Mouse (Mus musculus): ENCODE data around the gene Ccdc24. TPM values are rescaled to one million over a fixed set of nuclear protein-coding genes. Genes with fewer than 3 reads are reported as not detected.
A peak's percentile ranks its signal among the peaks of the same experiment; 100 is the strongest.

Gene Ccdc24
- 1.7 and 2.0 TPM in 2 replicates for polyA plus RNA-seq (2016; fragmentation: Nextera tagmentation; extraction: Ambion mirVana)

DNA sequence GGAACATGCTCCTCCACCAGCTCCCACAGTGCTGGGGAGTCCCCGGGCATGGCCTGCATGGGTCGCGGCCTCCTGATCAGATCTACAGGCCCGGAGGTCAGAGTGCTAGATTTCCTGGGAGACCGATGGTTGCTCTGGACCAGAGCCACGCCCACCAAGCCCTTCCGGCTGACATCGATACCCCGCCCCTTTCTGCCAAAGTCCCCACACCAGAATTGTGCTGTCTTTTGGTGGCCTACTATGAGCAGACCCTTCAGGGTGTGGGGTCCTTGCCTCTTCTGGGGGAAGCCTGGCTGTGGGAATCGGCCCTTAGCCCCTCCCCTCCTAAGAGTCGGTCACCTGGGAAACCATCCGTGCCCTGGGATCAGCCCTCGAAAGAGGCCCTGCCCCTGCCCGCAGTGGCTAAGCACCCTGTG lies at the start of gene Ccdc24:
TSS of gene Ccdc24 (minus strand) at position 87 of the 416 bp plus-strand sequence.
- H3K9ac ChIP-seq, result peak within 1 kb of the TSS; percentile 51
- no peaks in the 10 kb centered on the region for H3K9me3 ChIP-seq (replicated peaks)
- H3K36me3 ChIP-seq, result peaks cover 41% of the 10 kb centered on the region
- peak within 1 kb of the TSS; percentile 64 for H3K27ac ChIP-seq
- ATAC-seq, result peak; percentile 46
- peak within 1 kb of the TSS; percentile 75 for H3K4me2 ChIP-seq
- peaks cover 62% of the 10 kb centered on the region for H3K4me1 ChIP-seq
- H3K27me3 ChIP-seq (replicated peaks), result peaks cover 6% of the 10 kb centered on the region; the same call in 1 of the 2 replicates
- 20% methylated on average over 14 of the region's 14 CpGs for WGBS (ENCODE audit: insufficient replicate concordance)
- peak within 1 kb of the TSS; percentile 46 for H3K4me3 ChIP-seq

DNA sequence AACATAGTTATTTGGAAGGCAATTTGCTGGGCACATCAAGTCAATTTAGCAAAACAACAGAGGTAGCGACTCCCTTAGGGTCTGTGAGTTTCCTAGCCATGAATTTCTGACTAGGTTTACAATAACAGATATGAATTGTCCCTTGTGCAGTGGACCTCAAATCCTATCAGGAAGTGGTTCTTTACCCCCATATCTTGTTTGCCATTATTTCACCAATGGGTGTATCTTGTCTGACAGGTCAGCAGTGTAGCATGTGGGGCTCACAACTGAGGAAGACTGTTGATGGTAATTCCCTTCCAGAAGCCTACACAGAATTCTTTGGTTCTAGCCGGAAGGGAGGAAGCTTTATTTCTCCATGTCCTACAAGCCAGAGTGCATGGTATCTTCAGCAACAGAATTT lies 49.0 kb upstream of the Ccdc24 start:
- no peak for ATAC-seq
- no peak overlapping the region for H3K4me3 ChIP-seq
- no peaks in the 10 kb centered on the region for H3K9me3 ChIP-seq (replicated peaks)
- 0 out of 2 replicates have a peak, but pooled peaks cover 3% of the 10 kb centered on the region for H3K36me3 ChIP-seq
- H3K4me2 ChIP-seq, result no peak overlapping the region
- peaks cover 50% of the 10 kb centered on the region for H3K27me3 ChIP-seq (replicated peaks)
- no peak overlapping the region for H3K27ac ChIP-seq
- H3K4me1 ChIP-seq, result peaks cover 42% of the 10 kb centered on the region
- WGBS (ENCODE audit: insufficient replicate concordance), result 75% methylated on average over 2 of the region's 2 CpGs
- no peak overlapping the region for H3K9ac ChIP-seq

DNA sequence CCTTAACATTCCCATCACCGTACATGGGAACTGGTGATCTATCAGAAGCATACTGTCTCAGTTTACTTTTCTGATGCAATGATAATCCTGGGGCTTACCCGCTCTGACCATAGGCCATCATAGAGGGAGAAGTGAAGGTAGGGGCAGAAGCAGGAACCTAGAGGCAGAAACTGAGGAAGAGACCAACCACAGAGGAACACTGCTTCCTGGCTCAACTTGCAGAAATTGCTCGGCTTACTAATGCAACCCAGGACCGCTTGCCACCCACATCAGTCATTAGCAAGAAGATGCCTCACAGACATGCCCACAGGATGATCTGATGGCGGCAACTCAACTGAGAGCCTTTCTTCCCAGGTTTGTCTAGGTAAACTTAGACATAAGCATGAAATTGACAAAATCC lies 46.4 kb upstream of the Ccdc24 start:
- Histone ChIP-seq H3K4me3 (no peak overlapping the region), H3K4me2 (no peak overlapping the region), H3K4me1 (peaks cover 47% of the 10 kb centered on the region), H3K36me3 (no peaks in the 10 kb centered on the region), H3K27ac (no peak overlapping the region), H3K9me3 (replicated peaks) (no peaks in the 10 kb centered on the region), H3K9ac (no peak overlapping the region), H3K27me3 (replicated peaks) (peaks cover 24% of the 10 kb centered on the region)
- no peak for ATAC-seq
- 50% methylated on average over 5 of the region's 5 CpGs for WGBS (ENCODE audit: insufficient replicate concordance)

DNA sequence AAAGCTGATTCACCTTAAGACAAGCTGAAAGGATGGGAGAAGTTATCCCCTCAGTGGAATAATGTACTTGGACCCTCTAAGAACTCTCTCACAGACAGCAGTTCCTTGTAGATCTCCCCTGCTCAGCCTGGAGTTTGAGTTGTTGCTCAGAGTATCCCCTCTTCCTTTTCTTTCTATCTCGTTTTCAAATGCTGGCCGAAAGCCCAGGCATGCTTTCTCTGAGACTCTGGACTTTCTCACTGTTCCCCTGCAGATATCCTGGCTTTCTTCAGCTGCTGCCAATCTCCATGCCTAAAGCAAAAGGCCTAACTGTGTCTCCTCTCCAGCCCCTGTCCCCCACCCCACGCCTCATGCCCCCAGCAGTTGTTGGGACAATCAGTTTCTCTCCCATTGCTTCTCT lies 45.9 kb upstream of the Ccdc24 start:
- H3K9me3 ChIP-seq (replicated peaks), result no peaks in the 10 kb centered on the region
- no peak for ATAC-seq
- no peak overlapping the region for H3K4me3 ChIP-seq
- no peak overlapping the region for H3K4me2 ChIP-seq
- no peak overlapping the region for H3K9ac ChIP-seq
- H3K36me3 ChIP-seq, result no peaks in the 10 kb centered on the region
- peaks cover 19% of the 10 kb centered on the region for H3K27me3 ChIP-seq (replicated peaks)
- peaks cover 47% of the 10 kb centered on the region for H3K4me1 ChIP-seq
- WGBS (ENCODE audit: insufficient replicate concordance), result 65% methylated on average over 3 of the region's 3 CpGs
- H3K27ac ChIP-seq, result peak overlapping the region; percentile 49; the same call in 1 of the 2 replicates

DNA sequence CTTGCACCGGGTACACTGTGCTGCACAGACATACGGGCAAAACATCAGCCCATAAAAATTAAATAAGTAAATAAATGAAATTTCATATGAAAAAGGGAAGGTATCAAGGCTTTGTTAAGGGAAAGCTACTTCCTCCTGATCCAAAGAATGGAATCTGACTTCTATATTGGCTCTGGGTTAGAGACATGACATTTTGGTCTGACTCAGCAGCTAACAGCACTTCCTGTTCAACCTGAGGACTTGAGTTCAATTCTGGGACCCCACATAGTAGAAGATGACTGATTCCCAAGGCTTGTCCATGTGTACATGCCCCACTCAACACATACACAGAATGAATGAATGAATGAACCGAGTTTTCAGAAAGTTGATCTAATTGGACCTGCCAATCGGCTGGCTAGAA lies 45.5 kb upstream of the Ccdc24 start:
- Histone ChIP-seq H3K4me1 (peaks cover 51% of the 10 kb centered on the region), H3K9ac (no peak overlapping the region), H3K36me3 (no peaks in the 10 kb centered on the region), H3K4me3 (no peak overlapping the region), H3K27ac (peak overlapping the region; percentile 49; the same call in 1 of the 2 replicates), H3K27me3 (replicated peaks) (peaks cover 15% of the 10 kb centered on the region), H3K4me2 (no peak overlapping the region), H3K9me3 (replicated peaks) (no peaks in the 10 kb centered on the region)
- 70% methylated on average over 4 of the region's 4 CpGs for WGBS (ENCODE audit: insufficient replicate concordance)
- no peak for ATAC-seq

DNA sequence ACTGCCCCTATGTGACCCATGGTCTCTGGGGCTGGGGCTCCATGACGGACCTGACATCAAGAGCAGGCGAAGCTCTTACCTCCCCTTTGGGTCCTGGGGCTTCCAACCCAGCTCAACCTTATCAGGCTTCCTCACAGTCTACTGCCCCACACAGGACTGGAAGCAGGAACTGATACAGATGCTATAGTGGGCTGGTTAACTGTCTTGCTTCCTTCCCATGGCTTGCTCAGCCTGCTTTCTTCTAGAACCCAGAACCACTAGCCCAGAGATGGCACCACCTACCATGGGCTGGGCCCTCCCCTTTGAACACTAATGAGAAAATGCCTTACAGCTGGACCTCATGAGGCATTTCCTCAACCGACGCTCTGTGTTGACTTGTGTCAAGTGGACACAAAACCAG lies 45.0 kb upstream of the Ccdc24 start:
- Histone ChIP-seq H3K27me3 (replicated peaks) (peaks cover 10% of the 10 kb centered on the region), H3K27ac (0 out of 2 replicates have a peak overlapping the region, but pooled peaks have one; percentile 23), H3K9ac (peak overlapping the region; percentile 2; the same call in 1 of the 2 replicates), H3K4me1 (peaks cover 55% of the 10 kb centered on the region), H3K4me3 (no peak overlapping the region), H3K4me2 (peak overlapping the region; percentile 4; the same call in 1 of the 2 replicates), H3K9me3 (replicated peaks) (no peaks in the 10 kb centered on the region), H3K36me3 (peaks cover 3% of the 10 kb centered on the region)
- WGBS (ENCODE audit: insufficient replicate concordance), result 41% methylated on average over 4 of the region's 4 CpGs
- no peak for ATAC-seq

DNA sequence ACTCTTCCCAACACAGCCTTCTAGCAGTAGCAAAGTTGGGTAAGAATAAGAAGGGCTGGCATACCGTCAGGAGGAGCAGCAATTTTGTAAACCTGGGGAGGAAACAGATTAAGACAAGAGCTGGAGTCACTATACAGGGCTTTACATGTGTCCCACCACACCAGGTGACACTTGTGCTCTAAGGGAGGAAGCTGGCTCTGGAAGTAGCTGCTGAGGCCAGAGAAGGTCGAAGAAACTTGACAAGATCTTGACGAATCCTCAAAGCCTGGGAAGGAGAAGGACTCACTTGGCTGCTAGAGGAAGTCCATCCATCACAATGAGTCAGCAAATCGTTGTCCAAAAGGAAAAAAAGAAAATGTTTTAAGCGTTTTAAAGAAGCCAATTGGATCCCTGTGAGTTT lies 44.0 kb upstream of the Ccdc24 start:
- Histone ChIP-seq H3K27me3 (replicated peaks) (peaks cover under 1% of the 10 kb centered on the region; the same call in 1 of the 2 replicates), H3K9ac (peak overlapping the region; percentile 88), H3K4me1 (peaks cover 64% of the 10 kb centered on the region), H3K9me3 (replicated peaks) (no peaks in the 10 kb centered on the region), H3K4me3 (peak overlapping the region; percentile 73), H3K27ac (peak overlapping the region; percentile 78), H3K4me2 (peak overlapping the region; percentile 84), H3K36me3 (peaks cover 13% of the 10 kb centered on the region)
- ATAC-seq, result no peak
- 31% methylated on average over 5 of the region's 5 CpGs for WGBS (ENCODE audit: insufficient replicate concordance)

DNA sequence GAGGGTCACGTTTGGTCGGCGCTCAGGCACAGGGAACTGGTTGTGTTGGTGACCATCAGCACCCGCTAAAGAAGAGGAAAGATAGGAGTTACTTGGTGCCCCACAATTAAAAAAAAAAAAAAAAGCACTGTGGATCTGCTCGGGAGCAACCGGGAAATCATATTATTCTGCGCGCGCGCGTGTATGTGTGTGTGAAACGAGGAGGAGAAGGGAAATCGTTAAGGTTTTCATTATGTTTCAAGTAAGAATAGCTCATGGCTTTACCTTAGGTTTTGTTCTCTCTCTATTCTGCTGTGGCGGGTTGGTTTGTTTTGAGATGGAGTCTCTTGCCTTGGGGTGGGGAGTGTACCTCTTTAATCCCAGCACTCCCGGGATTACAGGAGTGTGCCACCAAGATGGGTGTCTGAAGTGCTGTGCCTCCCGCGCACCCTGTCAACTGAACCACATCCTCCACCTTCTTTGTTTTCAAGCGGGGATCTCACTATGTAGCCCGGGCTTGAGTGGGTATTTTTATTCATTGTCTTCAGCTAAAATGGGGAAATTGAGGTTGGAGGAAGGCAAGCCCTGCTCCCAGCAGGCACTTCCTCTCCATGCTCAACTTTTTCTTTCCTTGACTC lies 43.2 kb upstream of the Ccdc24 start:
- H3K36me3 ChIP-seq, result peaks cover 21% of the 10 kb centered on the region
- H3K4me3 ChIP-seq, result peak overlapping the region; percentile 73
- 2% methylated on average over 19 of the region's 19 CpGs for WGBS (ENCODE audit: insufficient replicate concordance)
- H3K4me1 ChIP-seq, result peaks cover 66% of the 10 kb centered on the region
- H3K27me3 ChIP-seq (replicated peaks), result no peaks in the 10 kb centered on the region
- H3K27ac ChIP-seq, result peak overlapping the region; percentile 78
- H3K9me3 ChIP-seq (replicated peaks), result no peaks in the 10 kb centered on the region
- peak overlapping the region; percentile 88 for H3K9ac ChIP-seq
- H3K4me2 ChIP-seq, result peak overlapping the region; percentile 84
- ATAC-seq, result no peak

DNA sequence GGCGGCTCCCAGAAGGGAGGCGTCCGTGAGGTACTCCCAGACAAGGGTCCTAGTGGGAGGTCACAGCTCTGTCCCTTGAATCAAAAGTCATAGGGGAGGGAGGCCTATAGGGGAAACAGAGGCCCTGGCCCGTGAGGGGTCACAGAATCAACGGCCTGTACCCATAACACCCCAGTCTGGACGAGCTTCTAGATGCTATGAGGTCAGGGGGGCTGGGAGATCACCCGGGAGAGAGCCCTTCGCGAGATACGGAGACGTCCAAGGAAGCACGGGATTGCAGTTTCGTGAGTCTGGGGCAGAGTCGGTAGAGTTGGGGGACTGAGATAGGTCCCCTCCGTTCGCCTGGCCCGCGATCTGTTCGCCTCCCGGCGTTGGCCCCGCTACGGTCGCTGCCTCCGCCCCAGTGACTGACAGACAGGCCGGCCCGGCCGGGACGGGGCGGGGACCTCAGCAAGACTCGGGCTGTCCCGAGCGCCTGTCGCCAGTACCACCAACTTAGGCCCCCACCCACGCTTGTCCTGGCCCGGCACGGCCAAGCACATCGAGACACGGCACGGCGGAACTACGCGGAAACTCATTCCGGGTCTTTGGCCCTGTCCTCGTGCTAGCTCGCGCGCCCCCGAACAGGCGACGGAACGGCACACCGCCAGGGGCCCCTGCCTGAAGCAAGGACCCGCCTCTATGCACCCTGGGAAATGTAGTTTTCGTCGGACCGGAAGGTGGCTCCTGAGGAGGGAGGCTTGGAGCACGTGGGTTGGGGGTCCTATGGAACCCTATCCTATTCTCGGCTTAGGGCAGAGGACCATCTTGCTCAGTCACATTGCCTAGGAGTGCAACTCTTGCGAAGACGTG lies 42.5 kb upstream of the Ccdc24 start, which contains the start of gene Ipo13:
TSS of gene Ipo13 (minus strand) at position 409 of the 852 bp plus-strand sequence.
- Histone ChIP-seq H3K9ac (peak within 1 kb of the TSS; percentile 88), H3K4me3 (peak within 1 kb of the TSS; percentile 73), H3K27me3 (replicated peaks) (no peaks in the 10 kb centered on the region), H3K9me3 (replicated peaks) (no peaks in the 10 kb centered on the region), H3K4me1 (peaks cover 73% of the 10 kb centered on the region), H3K27ac (peak within 1 kb of the TSS; percentile 81), H3K36me3 (peaks cover 29% of the 10 kb centered on the region), H3K4me2 (peak within 1 kb of the TSS; percentile 84)
- ATAC-seq, result peak; percentile 92
- under 1% methylated on average over 61 of the region's 61 CpGs for WGBS (ENCODE audit: insufficient replicate concordance)

DNA sequence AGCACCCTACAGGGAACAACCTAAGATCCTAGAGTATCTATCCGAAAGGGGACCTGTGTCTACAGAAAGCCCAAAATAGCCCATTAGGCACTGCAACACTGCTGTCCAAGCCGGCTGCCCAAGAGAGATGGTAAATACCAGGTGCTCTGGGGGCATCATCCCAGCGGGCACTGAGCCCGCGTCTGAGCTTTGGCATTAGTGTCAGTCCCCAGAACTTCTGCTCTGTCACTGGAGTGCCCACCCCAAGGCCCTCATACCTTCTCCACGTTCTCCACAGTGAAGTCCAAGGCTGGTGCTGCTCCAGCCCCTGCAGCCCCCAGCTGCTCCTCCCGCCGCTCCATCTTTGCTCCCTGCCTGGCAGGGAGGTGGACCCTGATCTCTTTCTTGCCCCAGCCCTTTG lies 41.7 kb upstream of the Ccdc24 start:
- H3K27ac ChIP-seq, result peak overlapping the region; percentile 81
- no peak; the same call in 1 of the 2 replicates for ATAC-seq

DNA sequence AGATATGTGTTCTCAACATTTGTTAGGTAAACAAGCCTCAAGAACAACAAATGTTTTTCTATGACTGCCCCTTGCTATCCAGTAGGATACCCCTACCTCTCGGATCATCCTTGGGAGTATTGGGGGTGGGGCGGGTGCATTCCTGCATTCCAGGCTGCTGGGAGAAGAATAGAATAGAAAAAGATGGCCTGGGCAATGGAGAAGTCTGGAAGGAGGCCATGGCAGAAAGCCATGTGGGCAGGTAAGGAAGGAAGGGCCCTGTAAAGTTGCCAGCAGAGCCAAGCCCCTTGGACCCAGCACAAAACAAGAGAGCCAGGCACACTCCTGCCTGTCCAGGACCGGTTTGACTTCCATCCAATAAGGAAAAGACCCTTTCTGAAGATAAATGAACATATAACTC lies 41.1 kb upstream of the Ccdc24 start:
- Histone ChIP-seq H3K4me1 (peaks cover 77% of the 10 kb centered on the region), H3K9ac (peak overlapping the region; percentile 88), H3K4me2 (peak overlapping the region; percentile 84), H3K27ac (peak overlapping the region; percentile 46), H3K27me3 (replicated peaks) (no peaks in the 10 kb centered on the region), H3K9me3 (replicated peaks) (no peaks in the 10 kb centered on the region), H3K4me3 (peak overlapping the region; percentile 73), H3K36me3 (peaks cover 43% of the 10 kb centered on the region)
- 69% methylated on average over 3 of the region's 3 CpGs for WGBS (ENCODE audit: insufficient replicate concordance)
- ATAC-seq, result no peak

More for the DNA sequence above, 41.7 kb upstream of the Ccdc24 start:
- WGBS (ENCODE audit: insufficient replicate concordance), result 19% methylated on average over 8 of the region's 8 CpGs
- Histone ChIP-seq H3K4me3 (peak overlapping the region; percentile 73), H3K4me2 (peak overlapping the region; percentile 84), H3K9ac (peak overlapping the region; percentile 88), H3K36me3 (peaks cover 37% of the 10 kb centered on the region), H3K9me3 (replicated peaks) (no peaks in the 10 kb centered on the region), H3K4me1 (peaks cover 80% of the 10 kb centered on the region), H3K27me3 (replicated peaks) (no peaks in the 10 kb centered on the region)

Measured in liver, embryonic 12.5 days (tissue).